14 mouse cellular contexts compared by ENCODE assay signal in genomic region chr12:8811894-8812560, GRCm38 (mm10). TPM values are rescaled to one million over a fixed set of nuclear protein-coding genes. Genes with fewer than 3 reads are reported as not detected.
DNase-seq lines count a peak whose midpoint lies in the region; ATAC-seq and TF ChIP-seq lines count a peak whose summit lies in the region.
"Had no signal": no experiment of that assay in that cellular context is flagged by ENCODE, and none has a peak within 500 bp of the region (broad histone marks: within the 10 kb centered on the region; RNA-seq: fewer than 3 reads in every experiment).

No protein-coding gene starts in this region.

- H3K27me3 ChIP-seq in liver, adult 2 months (ENCODE audit: control insufficient read depth, insufficient read depth, low read length): no peaks in the 10 kb centered on the region
- H3K27me3 ChIP-seq in liver, embryonic 11.5 days (replicated peaks; ENCODE audit: control insufficient read depth, insufficient read depth, low read length): no peaks in the 10 kb centered on the region
- H3K27me3 ChIP-seq in intestine, embryonic 14.5 days (replicated peaks; ENCODE audit: control insufficient read depth, insufficient read depth, low read length): no peaks in the 10 kb centered on the region
- H3K27me3 ChIP-seq in lung, embryonic 15.5 days: no peaks in the 10 kb centered on the region
- no peaks in the 10 kb centered on the region for H3K27me3 ChIP-seq in stomach, embryonic 15.5 days (replicated peaks)
- H3K27me3 ChIP-seq: limb, embryonic 12.5 days; midbrain, embryonic 13.5 days had no signal

- no peaks in the 10 kb centered on the region for H3K36me3 ChIP-seq in liver, adult 2 months (ENCODE audit: control insufficient read depth, insufficient read depth, low read length)
- H3K36me3 ChIP-seq in liver, embryonic 11.5 days (ENCODE audit: control insufficient read depth, insufficient read depth, low read length): no peaks in the 10 kb centered on the region
- no peaks in the 10 kb centered on the region for H3K36me3 ChIP-seq in intestine, embryonic 14.5 days (ENCODE audit: control insufficient read depth, insufficient read depth, low read length)
- no peaks in the 10 kb centered on the region for H3K36me3 ChIP-seq in lung, embryonic 15.5 days
- no peaks in the 10 kb centered on the region for H3K36me3 ChIP-seq in stomach, embryonic 15.5 days
- H3K36me3 ChIP-seq: heart, embryonic 13.5 days; limb, embryonic 12.5 days; midbrain, embryonic 13.5 days had no signal

- H3K79me2 ChIP-seq in liver, adult 2 months (ENCODE audit: control insufficient read depth, insufficient read depth, low read length): no peaks in the 10 kb centered on the region

- no peak overlapping the region for H3K4me3 ChIP-seq in liver, adult 2 months (ENCODE audit: insufficient read depth, low read depth, low read length)
- no peak overlapping the region for H3K4me3 ChIP-seq in liver, embryonic 11.5 days (ENCODE audit: low read depth, low read length)
- no peak overlapping the region for H3K4me3 ChIP-seq in intestine, embryonic 14.5 days (ENCODE audit: low read depth, low read length)
- no peak overlapping the region for H3K4me3 ChIP-seq in lung, embryonic 15.5 days
- H3K4me3 ChIP-seq in stomach, embryonic 15.5 days (replicated peaks): no peak overlapping the region
- H3K4me3 ChIP-seq: heart, embryonic 13.5 days; layer of hippocampus, adult 2 months; left cerebral cortex, adult 2 months; limb, embryonic 12.5 days; midbrain, embryonic 13.5 days had no signal

- no peak overlapping the region for H3K4me2 ChIP-seq in liver, embryonic 11.5 days
- no peak overlapping the region for H3K4me2 ChIP-seq in intestine, embryonic 14.5 days (ENCODE audit: low read length)
- H3K4me2 ChIP-seq in lung, embryonic 15.5 days: no peak overlapping the region
- H3K4me2 ChIP-seq in stomach, embryonic 15.5 days: no peak overlapping the region
- H3K4me2 ChIP-seq: heart, embryonic 13.5 days; limb, embryonic 12.5 days; midbrain, embryonic 13.5 days had no signal

- peaks cover 26% of the 10 kb centered on the region for H3K4me1 ChIP-seq in liver, adult 2 months (ENCODE audit: control insufficient read depth, insufficient read depth, low read length)
- H3K4me1 ChIP-seq in liver, embryonic 11.5 days (replicated peaks; ENCODE audit: control insufficient read depth, insufficient read depth, low read length): peaks cover 3% of the 10 kb centered on the region; the same call in 1 of the 2 replicates
- peaks cover 6% of the 10 kb centered on the region; the same call in 1 of the 2 replicates for H3K4me1 ChIP-seq in intestine, embryonic 14.5 days (replicated peaks; ENCODE audit: control insufficient read depth, insufficient read depth, low read length)
- H3K4me1 ChIP-seq in lung, embryonic 15.5 days: peaks cover 29% of the 10 kb centered on the region
- H3K4me1 ChIP-seq in stomach, embryonic 15.5 days: peaks cover 13% of the 10 kb centered on the region
- H3K4me1 ChIP-seq: midbrain, embryonic 13.5 days had no signal

- no peak for TF ChIP-seq POLR2A in liver, adult 2 months (IDR thresholded peaks at IDR 0.05; ENCODE audit: extremely low read depth, insufficient read depth, low read length)

- no peak overlapping the region for H3K9ac ChIP-seq in liver, adult 2 months (ENCODE audit: low read depth, low read length)
- no peak overlapping the region for H3K9ac ChIP-seq in liver, embryonic 11.5 days (ENCODE audit: low read depth, low read length)
- no peak overlapping the region for H3K9ac ChIP-seq in intestine, embryonic 14.5 days (ENCODE audit: low read length)
- no peak overlapping the region for H3K9ac ChIP-seq in lung, embryonic 15.5 days
- H3K9ac ChIP-seq in stomach, embryonic 15.5 days: no peak overlapping the region
- H3K9ac ChIP-seq: heart, embryonic 13.5 days; limb, embryonic 12.5 days; midbrain, embryonic 13.5 days had no signal

- peak overlapping the region; percentile 30 for H3K27ac ChIP-seq in liver, adult 2 months (replicated peaks; ENCODE audit: insufficient read depth, low read depth, low read length)
- H3K27ac ChIP-seq in liver, embryonic 11.5 days (ENCODE audit: low read depth, low read length): no peak overlapping the region
- no peak overlapping the region for H3K27ac ChIP-seq in intestine, embryonic 14.5 days (ENCODE audit: low read depth)
- H3K27ac ChIP-seq in lung, embryonic 15.5 days: peak overlapping the region; percentile 91
- peak overlapping the region; percentile 85 for H3K27ac ChIP-seq in stomach, embryonic 15.5 days
- H3K27ac ChIP-seq: heart, embryonic 13.5 days; layer of hippocampus, adult 2 months; left cerebral cortex, adult 2 months; limb, embryonic 12.5 days; midbrain, embryonic 13.5 days had no signal

- no peak for TF ChIP-seq CTCF in liver, adult 2 months (IDR thresholded peaks at IDR 0.05; ENCODE audit: low read depth, low read length)

- no peak for DNase-seq in liver, adult 2 months (ENCODE audit: extremely low read depth, low read depth, low spot score)
- no peak for DNase-seq in liver, embryonic 11.5 days (ENCODE audit: low spot score)
- DNase-seq in intestine, embryonic 14.5 days (ENCODE audit: low spot score): peak; percentile 65
- DNase-seq in right cerebral cortex, postnatal 25 days: no peak
- DNase-seq in gastrocnemius, postnatal 36 days: no peak
- DNase-seq: adrenal gland, postnatal 25 days; thymus, adult 2 months had no signal

- no peaks in the 10 kb centered on the region for H3K9me3 ChIP-seq in liver, embryonic 11.5 days (ENCODE audit: control insufficient read depth, low read length)
- no peaks in the 10 kb centered on the region for H3K9me3 ChIP-seq in intestine, embryonic 14.5 days (ENCODE audit: control insufficient read depth, low read length)
- no peaks in the 10 kb centered on the region for H3K9me3 ChIP-seq in lung, embryonic 15.5 days
- no peaks in the 10 kb centered on the region for H3K9me3 ChIP-seq in stomach, embryonic 15.5 days
- H3K9me3 ChIP-seq: heart, embryonic 13.5 days; limb, embryonic 12.5 days; midbrain, embryonic 13.5 days had no signal

- intact Hi-C loops in gastrocnemius, postnatal 36 days (cut with DNase I): no loop called here

- ATAC-seq in liver, embryonic 11.5 days (replicated peaks; ENCODE audit: low FRiP score): no peak
- ATAC-seq in intestine, embryonic 14.5 days (replicated peaks; ENCODE audit: low FRiP score, low TSS enrichment, low read depth): no peak
- peak; percentile 58; the same call in 1 of the 2 replicates for ATAC-seq in lung, embryonic 15.5 days (ENCODE audit: borderline replicate concordance, extremely low read depth, low FRiP score, low TSS enrichment)
- ATAC-seq in stomach, embryonic 15.5 days (ENCODE audit: insufficient read depth, low FRiP score, low read depth): no peak

- 70% methylated on average over 5 of the region's 5 CpGs for WGBS in liver, adult 2 months
- 87% methylated on average over 5 of the region's 5 CpGs for WGBS in liver, embryonic 11.5 days
- WGBS in intestine, embryonic 14.5 days: 75% methylated on average over 5 of the region's 5 CpGs
- 59% methylated on average over 5 of the region's 5 CpGs for WGBS in lung, embryonic 15.5 days
- 66% methylated on average over 5 of the region's 5 CpGs for WGBS in stomach, embryonic 15.5 days

RNA-seq across cellular contexts. Expression of gene Sdc1, which starts 40.9 kb away (rescaled TPM):
- 164 and 316 TPM in 2 replicates for total RNA-seq in liver, adult 2 months (2014; rRNA removed)
- 321 and 421 TPM in 2 replicates for polyA plus RNA-seq in liver, adult 2 months (2012; rRNA removed)
- polyA plus RNA-seq in liver, embryonic 11.5 days (2014; fragmentation: Nextera tagmentation; extraction: Ambion mirVana): 50.2 and 51.6 TPM in 2 replicates
- polyA plus RNA-seq in intestine, embryonic 14.5 days (2014; fragmentation: Nextera tagmentation; extraction: Ambion mirVana): 93.8 and 96.9 TPM in 2 replicates
- 139 and 142 TPM in 2 replicates for polyA plus RNA-seq in lung, embryonic 15.5 days (2015; fragmentation: Nextera tagmentation; extraction: Ambion mirVana)
- 131 and 142 TPM in 2 replicates for polyA plus RNA-seq in stomach, embryonic 15.5 days (2015; fragmentation: Nextera tagmentation; extraction: Ambion mirVana)
- 1 to 10 TPM; 2.7 to 3.3 TPM for total RNA-seq in gastrocnemius, postnatal 36 days (2021)

Comparison
In these comparisons a context has a peak if more than half of its experiments do, and no peak if none do; other contexts are left out.
1. H3K27ac ChIP-seq: peak in liver, adult 2 months (single experiment), lung, embryonic 15.5 days (single experiment) and stomach, embryonic 15.5 days (single experiment); none in liver, embryonic 11.5 days (single experiment) and intestine, embryonic 14.5 days (single experiment).